Mouse (Mus musculus): Measurements from ENCODE around the gene Armc12.
"Not testable (repeated sequence)": the region's sequence is repeated elsewhere in the genome, so short reads cannot be mapped to it uniquely, and the experiment has no call there.

Gene Armc12

GRCm38 (mm10) chr17:28532557-28532956, 2.0 kb downstream of the Armc12 start:
- no peak for DNase-seq (ENCODE audit: low read depth)

- no peak for DNase-seq (ENCODE audit: low read depth)
Observed at GRCm38 (mm10) chr17:28533327-28533726, 2.7 kb downstream of the Armc12 start.

GRCm38 (mm10) chr17:28537881-28538280, 7.3 kb downstream of the Armc12 start:
- peak; percentile 25 for DNase-seq (ENCODE audit: low read depth)

GRCm38 (mm10) chr17:28546925-28547324, 16.3 kb downstream of the Armc12 start:
- DNase-seq (ENCODE audit: low read depth): no peak

- DNase-seq (ENCODE audit: low read depth): no peak
Observed at GRCm38 (mm10) chr17:28548550-28548949, 17.9 kb downstream of the Armc12 start.

- DNase-seq (ENCODE audit: low read depth): no peak
Observed at GRCm38 (mm10) chr17:28549111-28549510, 18.5 kb downstream of the Armc12 start, which contains the start of gene Clpsl2. Gene Clpsl2 (plus strand): TSS chr17:28549411.

GRCm38 (mm10) chr17:28553040-28553793, 22.6 kb downstream of the Armc12 start:
- DNase-seq (ENCODE audit: low read depth): peak; percentile 79

GRCm38 (mm10) chr17:28554021-28554420, 23.4 kb downstream of the Armc12 start:
- not testable (repeated sequence) for DNase-seq (ENCODE audit: low read depth)

- no peak for DNase-seq (ENCODE audit: low read depth)
Observed at GRCm38 (mm10) chr17:28556635-28557396, 26.2 kb downstream of the Armc12 start.

- DNase-seq (ENCODE audit: low read depth): no peak
Observed at GRCm38 (mm10) chr17:28557772-28558171, 27.2 kb downstream of the Armc12 start.

- no peak for DNase-seq (ENCODE audit: low read depth)
Observed at GRCm38 (mm10) chr17:28560598-28560997, 30.0 kb downstream of the Armc12 start, which contains the start of gene Clps. Gene Clps (minus strand): TSS chr17:28560766.

GRCm38 (mm10) chr17:28561613-28562012, 31.0 kb downstream of the Armc12 start:
- DNase-seq (ENCODE audit: low read depth): no peak

GRCm38 (mm10) chr17:28565181-28565580, 34.6 kb downstream of the Armc12 start:
- no peak for DNase-seq (ENCODE audit: low read depth)

GRCm38 (mm10) chr17:28567541-28567940, 36.9 kb downstream of the Armc12 start:
- no peak for DNase-seq (ENCODE audit: low read depth)

GRCm38 (mm10) chr17:28571868-28572267, 41.3 kb downstream of the Armc12 start:
- DNase-seq (ENCODE audit: low read depth): no peak

GRCm38 (mm10) chr17:28572521-28572920, 41.9 kb downstream of the Armc12 start:
- DNase-seq (ENCODE audit: low read depth): no peak

- DNase-seq (ENCODE audit: low read depth): no peak
Observed at GRCm38 (mm10) chr17:28572941-28573340, 42.3 kb downstream of the Armc12 start.

- peak; percentile 68 for DNase-seq (ENCODE audit: low read depth)
Observed at GRCm38 (mm10) chr17:28575244-28576125, 44.9 kb downstream of the Armc12 start, which contains the start of gene Lhfpl5. Gene Lhfpl5 (plus strand): TSS chr17:28575641.

GRCm38 (mm10) chr17:28580396-28580795, 49.8 kb downstream of the Armc12 start:
- peak; percentile 74 for DNase-seq (ENCODE audit: low read depth)

- DNase-seq (ENCODE audit: low read depth): peak; percentile 47
Observed at GRCm38 (mm10) chr17:28581056-28581455, 50.5 kb downstream of the Armc12 start.

GRCm38 (mm10) chr17:28586509-28586908, 55.9 kb downstream of the Armc12 start:
- no peak for DNase-seq (ENCODE audit: low read depth)

GRCm38 (mm10) chr17:28588591-28588990, 58.0 kb downstream of the Armc12 start:
- DNase-seq (ENCODE audit: low read depth): peak; percentile 61

Measured in induced T-regulatory cell, adult 2 months (primary cell).